Mouse (Mus musculus) spleen, postnatal 10 days (tissue): ENCODE data around the gene Itgae.
A peak's percentile ranks its signal among the peaks of the same experiment; 100 is the strongest.

Experiments used
- DNase-seq, 2 experiments: peaks; one replicate each; pipeline ENCODE4 v3.0.0; 2021 to 2022; ENCODE audit warnings: low spot score in 2 of 2

The Itgae gene

DNA sequence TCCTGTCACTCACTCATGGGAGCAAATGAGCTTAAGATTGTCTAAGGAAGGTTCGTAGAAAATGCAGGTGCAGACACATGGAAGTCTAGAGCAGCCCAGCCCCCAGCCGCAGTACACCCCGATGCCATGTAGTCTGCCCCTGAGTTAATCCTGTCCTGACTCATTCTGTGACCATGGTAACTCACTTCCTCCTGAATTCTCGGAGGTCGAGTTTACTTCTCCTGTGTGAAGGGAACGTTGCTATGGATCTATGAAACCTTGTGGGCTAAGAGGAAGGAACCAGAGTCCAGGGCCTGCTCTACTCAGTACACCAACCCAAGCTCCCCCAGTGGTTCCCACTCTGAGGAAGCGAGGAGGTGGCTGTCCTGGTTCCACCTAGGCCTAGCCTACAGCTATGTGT, 2.5 kb downstream of the Itgae start:
- DNase-seq = no peak

GRCm38 (mm10) chr11:73094231-73094995, 4.0 kb downstream of the Itgae start:
- no peak for DNase-seq

DNA sequence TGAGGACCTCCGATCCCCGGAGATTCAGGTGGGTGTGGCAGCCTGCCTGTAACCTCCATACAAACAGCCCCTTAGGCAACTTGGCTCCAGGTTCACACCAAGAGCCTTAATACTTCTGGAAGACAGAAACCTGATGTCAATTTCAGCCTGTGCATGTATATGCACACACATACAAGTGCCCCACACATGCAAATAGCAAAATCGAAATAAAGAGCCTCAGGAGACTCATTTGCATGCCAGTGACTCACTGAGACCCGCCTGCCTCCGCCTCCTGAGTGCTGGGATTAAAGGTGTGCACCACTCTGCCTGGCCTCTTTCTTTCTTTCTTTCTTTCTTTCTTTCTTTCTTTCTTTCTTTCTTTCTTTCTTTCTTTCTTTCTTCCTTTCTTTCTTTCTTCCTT, 8.5 kb downstream of the Itgae start:
- DNase-seq = no peak

DNA sequence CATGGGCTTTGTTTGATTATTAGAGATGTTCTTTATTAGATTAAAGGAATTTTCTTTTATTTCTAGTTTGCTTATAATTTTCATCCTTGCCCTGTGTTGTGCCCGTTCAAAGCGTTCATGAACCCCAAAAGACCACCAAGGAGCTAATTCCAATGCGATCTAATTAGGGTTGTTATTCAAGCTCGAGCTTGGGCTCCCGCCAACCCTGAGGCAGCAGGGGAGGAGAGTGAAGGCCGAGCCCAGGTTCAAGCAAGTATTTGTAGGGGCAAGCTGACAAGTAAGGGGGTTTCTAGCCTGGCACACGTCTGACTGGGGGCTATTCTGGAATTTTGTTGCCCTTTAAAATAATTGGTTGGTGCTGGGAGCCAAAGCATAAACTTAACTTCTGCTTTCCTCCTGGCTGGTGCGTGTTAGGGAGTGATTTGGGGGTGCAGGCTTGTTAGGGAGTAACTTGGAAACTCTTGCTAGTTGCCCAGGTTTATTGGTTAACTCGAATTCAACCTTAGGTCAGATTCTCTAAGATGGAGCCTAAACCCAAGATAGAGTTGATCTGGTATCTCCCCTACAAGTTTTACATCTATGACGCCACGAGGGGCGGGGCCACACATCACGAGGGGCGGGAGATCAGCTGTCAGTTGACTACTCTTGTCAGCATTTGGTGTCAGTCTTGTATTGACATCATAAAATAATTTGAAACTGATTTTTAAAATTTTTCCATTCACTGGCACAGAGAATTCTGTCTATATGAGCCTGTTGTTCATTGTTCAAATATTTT, 9.8 kb downstream of the Itgae start:
- DNase-seq = no peak

DNA sequence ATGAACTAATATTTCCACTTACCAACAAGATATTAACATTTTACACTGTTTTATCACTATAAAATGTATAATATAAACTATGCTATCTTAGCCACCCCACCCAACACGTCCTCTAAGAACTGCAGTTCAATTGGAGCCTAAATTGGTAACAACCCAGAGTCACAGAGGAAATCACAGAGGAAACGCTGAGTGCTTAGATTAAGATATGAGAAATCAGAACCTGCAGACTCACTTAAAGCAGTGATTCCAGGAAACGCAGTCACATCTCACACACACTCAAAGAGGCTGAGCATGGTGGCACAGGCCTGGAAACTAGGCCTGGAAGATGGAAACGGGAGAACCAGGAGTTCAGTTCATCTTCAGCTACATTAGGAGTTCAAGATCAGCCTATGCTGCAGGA, 10.9 kb downstream of the Itgae start:
- DNase-seq = no peak

GRCm38 (mm10) chr11:73105246-73105645, 14.9 kb downstream of the Itgae start:
- DNase-seq = no peak

- peak in 1 of 2 experiments; percentile 50 for DNase-seq
These were observed 17.0 kb downstream of the Itgae start for GRCm38 (mm10) chr11:73107358-73107757.

DNA sequence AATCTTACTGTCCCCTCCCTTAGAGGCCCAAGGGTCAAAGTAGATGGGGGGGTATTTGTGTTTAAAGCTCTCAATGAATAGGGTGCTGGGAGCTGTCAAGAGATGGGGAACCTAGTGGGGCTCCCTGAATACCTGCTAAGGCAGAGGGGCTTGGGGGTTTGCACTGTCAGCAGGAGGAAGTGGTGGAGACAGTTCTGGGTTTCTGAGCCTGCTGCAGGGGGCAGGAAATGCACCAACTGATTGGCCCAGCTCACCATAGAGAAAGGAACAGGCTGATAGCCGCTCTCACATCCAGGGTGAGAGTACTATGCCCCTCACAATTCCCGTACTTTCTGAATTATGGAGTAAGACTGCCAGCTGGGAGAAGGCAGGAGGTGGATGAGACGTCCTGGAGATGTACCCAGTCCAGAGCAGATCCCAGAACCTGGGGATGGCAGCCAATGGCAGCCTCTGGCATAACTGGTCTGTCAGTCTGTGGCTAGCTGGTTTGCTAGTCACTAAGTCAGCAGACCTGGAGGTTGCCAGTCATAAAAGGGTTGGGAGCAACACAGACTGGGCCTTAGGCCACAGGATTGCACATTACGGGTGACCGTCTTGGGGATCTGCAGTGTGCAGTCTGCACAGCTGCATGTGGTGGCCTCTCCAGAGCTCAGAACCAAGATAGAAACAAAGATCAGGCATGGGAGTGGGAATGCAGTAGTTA, 18.0 kb downstream of the Itgae start:
- DNase-seq = no peak

GRCm38 (mm10) chr11:73108898-73109625, 18.7 kb downstream of the Itgae start:
- no peak for DNase-seq

DNA sequence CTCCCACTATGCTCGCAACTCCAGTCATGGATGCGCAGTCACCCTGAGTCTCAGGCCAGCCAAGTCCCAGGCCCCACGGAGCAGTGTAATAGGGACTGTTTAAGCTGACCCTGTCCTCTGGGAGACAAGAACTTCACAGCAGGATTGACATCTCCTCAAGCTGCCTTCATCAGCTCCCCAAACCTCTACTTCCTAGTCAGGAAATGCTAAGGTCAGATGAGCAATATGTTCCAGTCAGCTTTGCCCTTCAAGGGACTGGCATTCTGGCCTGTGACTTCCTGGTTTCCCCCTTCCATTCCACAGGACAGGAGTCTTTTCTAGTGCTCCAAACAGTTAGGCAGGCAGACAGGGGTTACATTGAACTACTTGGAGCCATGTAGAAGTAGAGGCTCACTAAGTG, 19.6 kb downstream of the Itgae start:
- DNase-seq = no peak

- DNase-seq = no peak
These were observed 21.0 kb downstream of the Itgae start for GRCm38 (mm10) chr11:73111414-73111813.

DNA sequence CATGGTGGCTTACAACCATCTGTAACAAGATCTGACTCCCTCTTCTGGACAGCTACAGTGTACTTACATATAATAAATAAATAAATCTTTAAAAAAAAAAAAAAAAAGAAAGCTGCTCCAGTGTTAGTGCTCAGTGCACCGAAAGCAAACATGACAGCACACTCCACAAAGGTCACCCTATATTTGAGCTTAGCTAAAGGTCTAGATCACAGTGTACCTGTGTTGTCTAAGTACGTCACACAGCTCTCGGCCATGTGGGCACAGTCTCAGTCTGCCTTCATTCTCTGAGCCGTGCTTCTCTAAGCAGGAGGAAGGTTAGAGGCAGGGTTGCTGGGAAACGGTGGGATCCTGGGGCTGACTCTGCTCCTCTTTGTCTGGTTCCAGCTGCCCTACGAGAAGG, 36.1 kb downstream of the Itgae start:
- no peak for DNase-seq

DNA sequence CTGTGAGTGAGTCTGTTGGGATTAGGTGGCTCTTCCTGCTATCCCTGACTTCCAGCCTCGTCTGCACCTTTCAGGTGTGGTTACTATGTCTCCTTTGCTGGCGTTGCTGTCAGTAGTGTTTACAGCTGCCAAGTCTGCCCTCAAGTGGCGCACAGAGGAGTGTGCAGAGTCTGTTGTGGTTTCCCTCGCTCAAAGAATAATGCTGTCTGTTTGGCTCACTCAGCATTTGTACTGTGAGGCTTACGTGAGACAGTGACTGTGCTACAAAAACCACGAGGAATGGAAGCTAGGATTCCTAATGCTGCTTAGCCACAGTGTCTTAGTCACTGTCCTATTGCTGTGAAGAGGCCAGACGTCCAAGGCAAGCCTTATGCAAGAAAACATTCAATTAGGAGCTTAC, 40.6 kb downstream of the Itgae start:
- peak in 1 of 2 experiments; percentile 46 for DNase-seq

- DNase-seq = no peak
These were observed 42.6 kb downstream of the Itgae start for GRCm38 (mm10) chr11:73132999-73133398.

DNA sequence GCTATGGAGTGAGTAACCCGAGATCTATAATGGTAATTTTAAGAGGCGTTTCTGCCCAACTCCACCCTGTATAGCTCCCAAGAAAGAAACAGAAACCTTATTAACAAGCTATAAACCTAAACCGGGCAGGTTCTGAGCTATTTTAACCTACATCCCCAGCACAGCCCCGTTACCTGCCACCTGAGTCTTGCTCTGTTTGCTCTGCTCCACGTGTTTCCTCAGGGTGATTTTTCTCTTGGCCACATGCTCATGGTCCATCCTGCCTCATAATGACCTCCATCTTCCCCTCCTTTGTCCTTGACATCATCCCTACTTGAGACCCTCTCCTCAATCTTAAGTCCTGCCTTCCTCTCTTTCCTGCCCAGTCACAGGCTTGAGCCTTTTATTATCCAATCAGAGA, 43.8 kb downstream of the Itgae start:
- no peak for DNase-seq

GRCm38 (mm10) chr11:73136587-73136986, 46.2 kb downstream of the Itgae start:
- no peak for DNase-seq

GRCm38 (mm10) chr11:73137116-73137515, 46.7 kb downstream of the Itgae start:
- peak in 1 of 2 experiments; percentile 37 for DNase-seq

DNA sequence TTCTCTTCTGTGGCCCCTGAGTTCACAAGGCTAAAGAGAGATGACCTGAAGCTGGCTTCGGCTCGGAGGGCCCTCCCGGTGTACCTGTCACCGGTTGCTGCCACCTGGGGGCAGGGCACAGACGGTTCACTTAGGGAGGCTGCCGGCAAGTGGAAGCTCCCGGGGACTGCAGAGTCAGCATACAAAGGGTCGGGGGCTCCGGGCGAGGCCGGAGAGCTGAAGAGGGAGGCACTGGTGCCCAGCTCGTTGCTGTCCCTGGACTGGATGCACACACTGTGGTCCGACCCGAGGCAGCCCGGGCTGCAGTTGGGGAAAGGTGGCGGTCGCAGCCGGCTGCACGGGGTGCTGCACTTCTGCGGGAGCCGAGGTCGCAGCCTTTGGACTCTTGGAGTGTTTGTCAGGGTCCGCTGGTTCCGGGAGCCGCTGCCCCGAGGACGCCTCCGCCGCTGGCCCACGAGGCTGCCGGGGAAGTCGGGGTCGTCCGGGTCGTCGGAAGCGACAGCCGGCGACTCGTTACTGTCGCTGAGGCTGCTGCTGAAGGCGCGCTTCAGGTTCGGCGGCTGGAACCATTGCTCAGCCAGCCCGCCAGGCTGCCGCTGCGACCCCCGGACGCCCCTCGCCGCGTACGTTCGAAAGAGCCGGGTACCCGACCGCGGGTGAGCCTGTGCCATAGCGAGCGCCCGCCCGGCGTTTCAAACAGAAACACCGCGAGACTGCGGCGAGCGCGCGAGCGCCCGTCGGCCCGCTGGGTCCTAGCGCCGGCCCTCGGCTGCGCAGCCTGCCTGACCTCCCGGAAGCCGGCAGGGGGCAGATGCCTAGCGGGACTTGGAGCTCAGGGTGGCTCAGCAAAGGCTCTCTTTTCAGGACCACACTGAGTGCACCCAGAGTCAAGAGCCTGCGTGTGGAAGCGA, 47.5 kb downstream of the Itgae start, which contains the start of gene Haspin:
Gene Haspin, minus strand, starts transcription at position 704 of the 911 bp plus-strand sequence.
- DNase-seq = peak; percentile 92 to 95

DNA sequence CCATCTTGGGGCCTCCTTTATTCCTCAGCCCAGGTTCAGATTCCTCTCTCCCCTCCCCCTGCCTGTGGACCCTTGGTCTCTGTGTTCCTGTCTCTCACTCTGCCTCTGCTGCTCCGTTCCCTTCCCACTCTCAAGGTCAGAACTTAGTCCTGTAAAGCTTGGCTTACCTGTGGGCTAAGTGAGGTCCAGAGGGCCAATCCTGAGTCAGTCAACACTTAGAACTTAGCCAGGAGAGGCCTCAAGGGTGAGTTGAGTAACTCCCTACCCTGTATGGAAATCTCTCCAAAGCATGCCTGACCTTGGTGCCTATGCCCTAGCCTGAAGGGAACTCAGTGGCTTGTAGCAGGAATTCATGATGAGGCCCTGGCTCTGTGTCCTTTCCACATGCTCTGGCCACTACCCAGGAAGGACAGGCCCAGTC, 53.9 kb downstream of the Itgae start:
- DNase-seq = no peak
